Mouse (Mus musculus) heart, postnatal 36 days (tissue): ENCODE results near the gene Phf11c. TPM values are rescaled to one million over a fixed set of nuclear protein-coding genes. Genes with fewer than 3 reads are reported as not detected.
"Not testable (repeated sequence)": the region's sequence is repeated elsewhere in the genome, so short reads cannot be mapped to it uniquely, and the experiment has no call there.

Experiments used
- DNase-seq, 2 experiments: peaks; one replicate each; pipeline ENCODE4 v3.0.0; 2021 to 2022
- intact Hi-C: fragments of 180-260 bp; cut with DNase I; formaldehyde crosslinking; loops from one replicate; pipeline ENCODE4 v1.15.1; 2025
- total RNA-seq, 2 experiments: library from RNA; stranded (reverse); gene quantifications; 2 replicates each; pipeline ENCODE4 v1.2.3; 2021

The Phf11c gene
- total RNA-seq, 2 experiments from 2014 or later: 0.76 to 0.86 TPM

DNA sequence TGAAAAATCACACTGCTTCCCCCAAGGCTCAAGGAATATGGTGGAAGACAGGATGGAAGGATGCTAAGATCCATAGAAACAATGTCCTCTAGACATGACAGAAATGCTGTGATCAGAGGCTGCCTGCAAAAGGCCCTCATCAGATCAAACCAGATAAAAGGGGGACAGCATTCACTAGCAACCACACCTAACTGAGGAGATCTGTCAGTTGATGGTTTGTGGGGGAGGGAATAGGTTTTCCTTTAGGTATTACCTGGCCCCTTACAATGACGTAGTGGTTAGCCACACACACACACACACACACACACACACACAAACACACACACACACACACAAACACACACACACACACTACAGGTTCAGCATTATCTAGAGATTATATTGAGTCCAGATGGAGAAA lies 55.6 kb downstream of the Phf11c start:
- intact Hi-C loops: no loop called here
- DNase-seq: no peak

DNA sequence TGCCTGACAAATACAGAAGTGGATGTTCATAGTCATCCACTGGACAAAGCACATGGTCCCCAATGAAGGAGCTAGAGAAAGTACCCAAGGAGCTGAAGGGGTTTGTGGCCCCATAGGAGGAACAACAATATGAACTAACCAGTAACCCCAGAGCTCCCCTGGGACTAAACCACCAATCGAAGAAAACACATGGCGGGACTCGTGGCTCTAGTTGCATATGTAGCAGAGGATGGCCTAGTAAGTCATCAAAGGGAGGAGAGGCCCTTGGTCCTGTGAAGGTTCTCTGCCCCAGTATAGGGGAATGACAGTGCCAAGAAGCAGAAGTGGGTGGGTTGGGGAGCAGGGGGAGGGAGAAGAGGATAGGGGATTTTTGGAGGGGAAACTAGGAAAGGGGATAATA lies 59.1 kb downstream of the Phf11c start:
- DNase-seq, intact Hi-C loops: not testable (repeated sequence)

Other genes starting within 250 kb of the Phf11c start
- gene Gm5142, start 216.6 kb downstream of the Phf11c start, total RNA-seq: not detected
- 10 to 100 TPM in 1 of 2 experiments, 1 to 10 TPM in 1; 9.2 to 14.0 TPM for gene Rcbtb1, start 194.2 kb downstream of the Phf11c start, total RNA-seq
- not detected for gene Gm6904, start 135.2 kb downstream of the Phf11c start, total RNA-seq
- gene Phf11a, start 97.9 kb downstream of the Phf11c start, total RNA-seq: under 1 TPM; 0.22 to 0.27 TPM
- gene Phf11b, start 54.0 kb downstream of the Phf11c start, total RNA-seq: 1 to 10 TPM in 1 of 2 experiments, under 1 TPM in 1; 0.64 to 1.6 TPM
- gene Phf11d, start 29.9 kb downstream of the Phf11c start, total RNA-seq: 1 to 10 TPM; 5.7 to 9.5 TPM
- 10 to 100 TPM; 10.2 to 12.4 TPM for gene Setdb2, start 45.5 kb upstream of the Phf11c start, total RNA-seq
- 10 to 100 TPM; 23.5 to 24.3 TPM for gene Cab39l, start 45.6 kb upstream of the Phf11c start, total RNA-seq
- 10 to 100 TPM; 45.0 to 46.5 TPM for gene Cdadc1, start 202.6 kb upstream of the Phf11c start, total RNA-seq
- gene Shisa2, start 229.9 kb upstream of the Phf11c start, total RNA-seq: under 1 TPM; 0.72 to 0.95 TPM